ENCODE assay signal across 13 mouse cellular contexts in the genomic region with DNA sequence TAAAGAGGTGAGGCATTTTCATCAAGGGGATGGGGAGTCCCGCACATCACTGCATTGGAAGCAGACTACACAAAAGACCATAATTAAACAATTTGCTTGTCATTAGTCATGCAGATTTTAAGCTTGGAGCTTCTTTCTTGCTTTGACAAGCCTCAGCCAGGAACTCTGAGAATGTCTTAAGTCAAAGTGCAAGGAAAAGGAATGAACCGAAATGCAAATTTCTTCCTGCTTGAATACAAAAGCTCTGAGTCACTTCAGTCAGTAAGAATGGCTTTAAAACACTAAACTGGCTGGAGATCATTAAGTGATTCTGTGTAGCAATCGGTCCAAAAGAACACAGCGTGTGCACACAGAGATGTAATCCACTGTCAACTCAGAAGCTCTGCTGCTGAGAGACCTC. TPM values are rescaled to one million over a fixed set of nuclear protein-coding genes. Genes with fewer than 3 reads are reported as not detected.
DNase-seq lines count a peak whose midpoint lies in the region; ATAC-seq and TF ChIP-seq lines count a peak whose summit lies in the region.
"Had no signal": no experiment of that assay in that cellular context is flagged by ENCODE, and none has a peak within 500 bp of the region (broad histone marks: within the 10 kb centered on the region; RNA-seq: fewer than 3 reads in every experiment).

No protein-coding gene starts in this region.

- TF ChIP-seq POLR2A in kidney, adult 2 months (IDR thresholded peaks at IDR 0.05; ENCODE audit: low read depth, low read length), result no peak

- no peak overlapping the region for H3K9ac ChIP-seq in ES-E14 (ENCODE audit: insufficient read depth, low read depth, low read length, poor library complexity, severe bottlenecking)
- H3K9ac ChIP-seq in embryonic facial prominence, embryonic 14.5 days (ENCODE audit: low read depth, low read length), result no peak overlapping the region; the same call in 1 of the 2 replicates
- no peak overlapping the region for H3K9ac ChIP-seq in midbrain, embryonic 12.5 days (replicated peaks)
- no peak overlapping the region for H3K9ac ChIP-seq in liver, embryonic 12.5 days
- H3K9ac ChIP-seq: heart, embryonic 13.5 days; intestine, embryonic 15.5 days; limb, embryonic 12.5 days had no signal

- H3K27ac ChIP-seq in kidney, adult 2 months (ENCODE audit: insufficient read depth, low read depth, low read length), result no peak overlapping the region
- H3K27ac ChIP-seq in ES-E14 (ENCODE audit: insufficient read depth, low read depth, low read length, poor library complexity, severe bottlenecking), result no peak overlapping the region
- no peak overlapping the region for H3K27ac ChIP-seq in embryonic facial prominence, embryonic 14.5 days (replicated peaks; ENCODE audit: low read depth, low read length)
- H3K27ac ChIP-seq in midbrain, embryonic 12.5 days (replicated peaks), result no peak overlapping the region
- H3K27ac ChIP-seq in liver, embryonic 12.5 days, result no peak overlapping the region
- H3K27ac ChIP-seq: heart, embryonic 13.5 days; intestine, embryonic 15.5 days; limb, embryonic 12.5 days had no signal

- H3K4me1 ChIP-seq in kidney, adult 2 months (ENCODE audit: control insufficient read depth, insufficient read depth, low read length), result peaks cover 6% of the 10 kb centered on the region; the same call in 1 of the 2 replicates
- H3K4me1 ChIP-seq in ES-E14 (ENCODE audit: control insufficient read depth in 2 of 2, insufficient read depth in 2 of 2, low read length in 2 of 2, poor library complexity in 1 of 2), result peaks cover 0 to 5% of the 10 kb centered on the region in 2 experiments; a peak in 2 of 4 replicates
- no peaks in the 10 kb centered on the region; the same call in 1 of the 2 replicates for H3K4me1 ChIP-seq in embryonic facial prominence, embryonic 14.5 days (ENCODE audit: control insufficient read depth, insufficient read depth, low read length)
- H3K4me1 ChIP-seq in midbrain, embryonic 12.5 days, result peaks cover 19% of the 10 kb centered on the region
- H3K4me1 ChIP-seq in liver, embryonic 12.5 days, result no peaks in the 10 kb centered on the region

- no peaks in the 10 kb centered on the region for H3K36me3 ChIP-seq in kidney, adult 2 months (ENCODE audit: control insufficient read depth, insufficient read depth, low read length)
- no peaks in the 10 kb centered on the region for H3K36me3 ChIP-seq in ES-E14 (ENCODE audit: control insufficient read depth, insufficient read depth, low read length, poor library complexity, severe bottlenecking)
- H3K36me3 ChIP-seq in embryonic facial prominence, embryonic 14.5 days (ENCODE audit: control insufficient read depth, insufficient read depth, low read length), result no peaks in the 10 kb centered on the region
- H3K36me3 ChIP-seq in midbrain, embryonic 12.5 days, result no peaks in the 10 kb centered on the region
- H3K36me3 ChIP-seq in liver, embryonic 12.5 days, result no peaks in the 10 kb centered on the region
- H3K36me3 ChIP-seq: heart, embryonic 13.5 days; intestine, embryonic 15.5 days; limb, embryonic 12.5 days had no signal

- ATAC-seq in embryonic facial prominence, embryonic 14.5 days (ENCODE audit: low read depth), result no peak
- ATAC-seq in midbrain, embryonic 12.5 days (ENCODE audit: low FRiP score, low read depth), result no peak
- ATAC-seq in liver, embryonic 12.5 days, result no peak
- ATAC-seq: intestine, embryonic 15.5 days had no signal

- peak overlapping the region; percentile 7; the same call in 1 of the 2 replicates for H3K4me2 ChIP-seq in embryonic facial prominence, embryonic 14.5 days (ENCODE audit: low read depth, low read length)
- H3K4me2 ChIP-seq in midbrain, embryonic 12.5 days (replicated peaks), result peak overlapping the region; percentile 9; the same call in 1 of the 2 replicates
- no peak overlapping the region for H3K4me2 ChIP-seq in liver, embryonic 12.5 days
- H3K4me2 ChIP-seq: heart, embryonic 13.5 days; intestine, embryonic 15.5 days; limb, embryonic 12.5 days had no signal

- in situ Hi-C loops in ES-E14 (cut with MboI; ENCODE audit: low sequenced_read_pairs in 2 of 2, unreplicated experiment in 2 of 2), result no loop called here

- peak; percentile 20 for DNase-seq in kidney, adult 2 months
- DNase-seq in kidney, adult 18-20 months, result no peak
- DNase-seq in ES-E14 (ENCODE audit: low read depth, low spot score), result peak; percentile 46
- no peak for DNase-seq in embryonic facial prominence, embryonic 14.5 days (ENCODE audit: low spot score)
- no peak for DNase-seq in heart, adult 8-10 months (ENCODE audit: low spot score)
- no peak for DNase-seq in urinary bladder, postnatal 36 days (ENCODE audit: low spot score in 2 of 2)
- DNase-seq: thymus, adult 2 months had no signal

- H3K4me3 ChIP-seq in kidney, adult 2 months (ENCODE audit: insufficient read depth, low read depth, low read length), result no peak overlapping the region
- H3K4me3 ChIP-seq in ES-E14 (ENCODE audit: insufficient read depth in 1 of 2, low read depth in 1 of 2, low read length in 2 of 2, poor library complexity in 1 of 2, severe bottlenecking in 1 of 2), result no peak overlapping the region
- H3K4me3 ChIP-seq in embryonic facial prominence, embryonic 14.5 days (ENCODE audit: low read depth, low read length), result no peak overlapping the region
- no peak overlapping the region for H3K4me3 ChIP-seq in midbrain, embryonic 12.5 days
- no peak overlapping the region for H3K4me3 ChIP-seq in liver, embryonic 12.5 days
- H3K4me3 ChIP-seq: heart, embryonic 13.5 days; intestine, embryonic 15.5 days; limb, embryonic 12.5 days had no signal

- no peaks in the 10 kb centered on the region for H3K9me3 ChIP-seq in ES-E14 (ENCODE audit: control insufficient read depth, insufficient read depth, low read depth, low read length)
- H3K9me3 ChIP-seq in embryonic facial prominence, embryonic 14.5 days (ENCODE audit: control insufficient read depth, low read length), result no peaks in the 10 kb centered on the region
- no peaks in the 10 kb centered on the region for H3K9me3 ChIP-seq in midbrain, embryonic 12.5 days
- H3K9me3 ChIP-seq in liver, embryonic 12.5 days (replicated peaks), result no peaks in the 10 kb centered on the region
- H3K9me3 ChIP-seq: heart, embryonic 13.5 days; intestine, embryonic 15.5 days; limb, embryonic 12.5 days had no signal

- WGBS in kidney, adult 2 months, result 17% methylated on average over 4 of the region's 4 CpGs
- 22% methylated on average over 4 of the region's 4 CpGs for WGBS in embryonic facial prominence, embryonic 14.5 days
- WGBS in midbrain, embryonic 12.5 days, result 4% methylated on average over 4 of the region's 4 CpGs
- 66% methylated on average over 4 of the region's 4 CpGs for WGBS in liver, embryonic 12.5 days (ENCODE audit: insufficient replicate concordance)

- H3K27me3 ChIP-seq in kidney, adult 2 months (replicated peaks; ENCODE audit: control insufficient read depth, insufficient read depth, low read length), result no peaks in the 10 kb centered on the region; the same call in 1 of the 2 replicates
- no peaks in the 10 kb centered on the region for H3K27me3 ChIP-seq in embryonic facial prominence, embryonic 14.5 days (replicated peaks; ENCODE audit: control insufficient read depth, insufficient read depth, low read length)
- no peaks in the 10 kb centered on the region; the same call in 1 of the 2 replicates for H3K27me3 ChIP-seq in midbrain, embryonic 12.5 days
- no peaks in the 10 kb centered on the region for H3K27me3 ChIP-seq in liver, embryonic 12.5 days (replicated peaks)
- H3K27me3 ChIP-seq: heart, embryonic 13.5 days; intestine, embryonic 15.5 days; limb, embryonic 12.5 days had no signal

- no peak for TF ChIP-seq CTCF in kidney, adult 2 months (conservative IDR thresholded peaks at IDR 0.05; ENCODE audit: insufficient read depth, insufficient read length, low read depth, low read length)

TF ChIP-seq in ES-E14, 5 proteins besides CTCF, POLR2A, EP300 and RAD21:
- TF ChIP-seq CHD2 (IDR thresholded peaks at IDR 0.05; ENCODE audit: low read depth, low read length) (peak; percentile 28; the same call in 1 of the 2 replicates), HCFC1 (IDR thresholded peaks at IDR 0.05; ENCODE audit: borderline replicate concordance, insufficient read depth, low read length) (no peak), ZC3H11A (IDR thresholded peaks at IDR 0.05; ENCODE audit: borderline replicate concordance, low read depth, low read length) (no peak), ZNF384 (IDR thresholded peaks at IDR 0.05; ENCODE audit: low read depth, low read length) (no peak), MAFK (IDR thresholded peaks at IDR 0.05; ENCODE audit: insufficient read depth, low read depth, low read length) (no peak)
TF ChIP-seq in ES-E14: peak in this region for 1.

RNA-seq across cellular contexts. Expression of a gene that starts 2.6 kb away (rescaled TPM):
- 61.5 and 67.3 TPM in 2 replicates for polyA plus RNA-seq in kidney, adult 2 months (2012; rRNA removed)
- total RNA-seq in ES-E14 (2012; rRNA removed), result 0.31 and 0.37 TPM in 2 replicates
- polyA plus RNA-seq in embryonic facial prominence, embryonic 14.5 days (2014; fragmentation: Nextera tagmentation; extraction: Ambion mirVana), result 14.3 and 15.1 TPM in 2 replicates
- polyA plus RNA-seq in midbrain, embryonic 12.5 days (2016; fragmentation: Nextera tagmentation; extraction: Ambion mirVana), result 1.2 and 1.5 TPM in 2 replicates
- polyA plus RNA-seq in liver, embryonic 12.5 days (2016; fragmentation: Nextera tagmentation; extraction: Ambion mirVana), result 9.5 and 10.7 TPM in 2 replicates
- 1 to 10 TPM; 6.0 to 7.9 (median 6.5) TPM for total RNA-seq in heart, adult 8-10 months (2022)
- total RNA-seq: common myeloid progenitor, adult 5-6 weeks had no signal

Comparison
In these comparisons a context has a peak if more than half of its experiments do, and no peak if none do; other contexts are left out.
1. DNase-seq: peak in kidney, adult 2 months (single experiment) and ES-E14 (single experiment); none in kidney, adult 18-20 months (single experiment), embryonic facial prominence, embryonic 14.5 days (single experiment), heart, adult 8-10 months (single experiment) and urinary bladder, postnatal 36 days (0 of 2).